Mouse (Mus musculus) thymus, adult 2 months (tissue): ENCODE data around the gene Col4a2. TPM values are rescaled to one million over a fixed set of nuclear protein-coding genes. Genes with fewer than 3 reads are reported as not detected.

Experiments
- DNase-seq: peaks from one replicate; pipeline ENCODE4 v3.0.0; 2021
- H3K27ac ChIP-seq: fragments of 200-500 bp; 2 replicates; pipeline ENCODE4 v1.5.1; 2012; ENCODE audit warnings: low read length, control low read depth; ENCODE audit not compliant: control insufficient read depth, insufficient read depth
- H3K27me3 ChIP-seq: fragments of 200-500 bp; 2 replicates; pipeline ENCODE4 v1.6.1; 2012; ENCODE audit warnings: mild to moderate bottlenecking, low read length, moderate library complexity, mixed read lengths; ENCODE audit not compliant: control insufficient read depth, insufficient read depth
- H3K36me3 ChIP-seq: fragments of 200-500 bp; 2 replicates; pipeline ENCODE4 v1.6.1; 2012; ENCODE audit warnings: mild to moderate bottlenecking, low read length, moderate library complexity; ENCODE audit not compliant: control insufficient read depth, insufficient read depth
- H3K4me1 ChIP-seq: fragments of 200-500 bp; replicated peaks from 2 replicates; pipeline ENCODE4 v1.6.1; 2012; ENCODE audit warnings: low read length; ENCODE audit not compliant: control insufficient read depth, insufficient read depth
- H3K4me3 ChIP-seq: fragments of 200-500 bp; 2 replicates; pipeline ENCODE4 v1.5.1; 2012; ENCODE audit warnings: mild to moderate bottlenecking, low read length, control low read depth, moderate library complexity; ENCODE audit not compliant: control insufficient read depth, insufficient read depth
- CTCF ChIP-seq: fragments of 200-500 bp; IDR thresholded peaks from 2 replicates; pipeline ENCODE4 v1.5.1; 2012; ENCODE audit warnings: mild to moderate bottlenecking, control low read depth, low read length, moderate library complexity, borderline replicate concordance; ENCODE audit not compliant: control insufficient read depth, poor library complexity, insufficient read depth; ENCODE audit errors: extremely low read depth
- POLR2A ChIP-seq: fragments of 200-500 bp; IDR thresholded peaks from 2 replicates; pipeline ENCODE4 v1.6.1; 2012; ENCODE audit warnings: mild to moderate bottlenecking, low read length, control low read depth, moderate library complexity; ENCODE audit not compliant: control insufficient read depth, poor library complexity, insufficient read depth; ENCODE audit errors: extremely low read depth
- WGBS: fragments of 180-500 bp; shearing (Covaris S2); methylation state at CpG from one replicate; pipeline ENCODE4 v1.1.7; 2018; 5-methylcytosine and 5-hydroxymethylcytosine counted together
- polyA plus RNA-seq: library from polyadenylated mRNA; depleted of rRNA; stranded (reverse); fragments of >200 nt; gene quantifications from 2 replicates; pipeline ENCODE4 v1.2.3, GENCODE M21; 2012

The Col4a2 gene
- polyA plus RNA-seq, 1 experiment, result 25.7 TPM

GRCm38 (mm10) chr8:11395601-11396000 lies 83.0 kb downstream of the Col4a2 start:
- Histone ChIP-seq H3K27me3 (no peaks in the 10 kb centered on the region), H3K4me1 (peaks cover 32% of the 10 kb centered on the region), H3K36me3 (no peaks in the 10 kb centered on the region), H3K27ac (no peak overlapping the region), H3K4me3 (no peak overlapping the region)
- peak; percentile 41 for DNase-seq
- TF ChIP-seq CTCF (0 out of 2 replicates have a peak, but pooled peaks have one; percentile 24), POLR2A (no peak)
- WGBS, result 10% methylated on average over 10 of the region's 10 CpGs

- 34% methylated on average over 7 of the region's 7 CpGs for WGBS
- H3K4me1 ChIP-seq, result peaks cover 32% of the 10 kb centered on the region
- H3K4me3 ChIP-seq, result no peak overlapping the region
- H3K27ac ChIP-seq, result no peak overlapping the region
- H3K27me3 ChIP-seq, result no peaks in the 10 kb centered on the region
- no peaks in the 10 kb centered on the region for H3K36me3 ChIP-seq
- TF ChIP-seq POLR2A, result no peak
- TF ChIP-seq CTCF, result no peak
- no peak for DNase-seq
Observed at GRCm38 (mm10) chr8:11396111-11396510, 83.5 kb downstream of the Col4a2 start.

GRCm38 (mm10) chr8:11397126-11397525 lies 84.5 kb downstream of the Col4a2 start:
- 89% methylated on average over 9 of the region's 9 CpGs for WGBS
- no peaks in the 10 kb centered on the region for H3K27me3 ChIP-seq
- H3K27ac ChIP-seq, result no peak overlapping the region
- no peak for DNase-seq
- no peaks in the 10 kb centered on the region for H3K36me3 ChIP-seq
- no peak overlapping the region for H3K4me3 ChIP-seq
- H3K4me1 ChIP-seq, result peaks cover 32% of the 10 kb centered on the region
- TF ChIP-seq POLR2A (no peak), CTCF (no peak)

- TF ChIP-seq CTCF (no peak), POLR2A (no peak)
- Histone ChIP-seq H3K36me3 (no peaks in the 10 kb centered on the region), H3K27me3 (no peaks in the 10 kb centered on the region), H3K4me1 (peaks cover 16% of the 10 kb centered on the region), H3K4me3 (no peak overlapping the region), H3K27ac (no peak overlapping the region)
- 92% methylated on average over 8 of the region's 8 CpGs for WGBS
- DNase-seq, result no peak
Observed at GRCm38 (mm10) chr8:11399706-11400105, 87.1 kb downstream of the Col4a2 start.

GRCm38 (mm10) chr8:11400244-11400643 lies 87.6 kb downstream of the Col4a2 start:
- Histone ChIP-seq H3K36me3 (no peaks in the 10 kb centered on the region), H3K4me3 (no peak overlapping the region), H3K27me3 (no peaks in the 10 kb centered on the region), H3K4me1 (peaks cover 11% of the 10 kb centered on the region), H3K27ac (no peak overlapping the region)
- TF ChIP-seq POLR2A, result no peak
- no peak for TF ChIP-seq CTCF
- DNase-seq, result no peak
- WGBS, result 81% methylated on average over 8 of the region's 8 CpGs

- Histone ChIP-seq H3K36me3 (no peaks in the 10 kb centered on the region), H3K4me3 (no peak overlapping the region), H3K27ac (no peak overlapping the region), H3K4me1 (peaks cover 2% of the 10 kb centered on the region), H3K27me3 (no peaks in the 10 kb centered on the region)
- DNase-seq, result no peak
- TF ChIP-seq CTCF, result no peak
- no peak for TF ChIP-seq POLR2A
- 97% methylated on average over 5 of the region's 5 CpGs for WGBS
Observed at GRCm38 (mm10) chr8:11401183-11401582, 88.6 kb downstream of the Col4a2 start.

GRCm38 (mm10) chr8:11402220-11402619 lies 89.6 kb downstream of the Col4a2 start:
- Histone ChIP-seq H3K27ac (no peak overlapping the region), H3K36me3 (no peaks in the 10 kb centered on the region), H3K4me3 (no peak overlapping the region), H3K4me1 (no peaks in the 10 kb centered on the region), H3K27me3 (no peaks in the 10 kb centered on the region)
- WGBS, result 97% methylated on average over 4 of the region's 4 CpGs
- DNase-seq, result no peak
- TF ChIP-seq CTCF (no peak), POLR2A (no peak)
